Mouse (Mus musculus) ZHBTc4 (cell line): Measurements from ENCODE around the gene Gnb2.
A peak's percentile ranks its signal among the peaks of the same experiment; 100 is the strongest.

Experiments used
- DNase-seq: peaks from one replicate; pipeline ENCODE4 v3.0.0-alpha.2; 2011; ENCODE audit warnings: low read depth, low spot score

The Gnb2 gene

GRCm38 (mm10) chr5:137539291-137539801, 6.0 kb upstream of the Gnb2 start:
- DNase-seq = no peak

DNA sequence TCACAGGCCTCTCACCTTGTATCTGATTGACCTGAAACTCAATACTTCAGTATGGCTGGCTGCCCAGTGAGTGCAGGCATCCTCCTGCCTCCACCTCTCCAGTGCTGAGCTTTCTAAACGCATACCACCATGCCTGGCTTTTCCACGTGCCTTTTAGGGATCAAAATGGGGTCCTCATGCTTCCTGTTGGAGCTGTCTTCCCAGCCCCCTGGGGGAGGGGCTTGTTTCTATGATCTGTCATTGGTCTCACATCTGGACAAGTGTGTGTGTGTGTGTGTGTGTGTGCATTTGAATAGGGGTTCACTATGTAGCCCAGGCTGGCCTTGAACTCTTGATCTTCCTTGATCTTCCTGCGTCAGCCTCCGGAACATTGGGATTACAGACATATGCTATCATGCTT, 4.2 kb upstream of the Gnb2 start:
- no peak for DNase-seq

DNA sequence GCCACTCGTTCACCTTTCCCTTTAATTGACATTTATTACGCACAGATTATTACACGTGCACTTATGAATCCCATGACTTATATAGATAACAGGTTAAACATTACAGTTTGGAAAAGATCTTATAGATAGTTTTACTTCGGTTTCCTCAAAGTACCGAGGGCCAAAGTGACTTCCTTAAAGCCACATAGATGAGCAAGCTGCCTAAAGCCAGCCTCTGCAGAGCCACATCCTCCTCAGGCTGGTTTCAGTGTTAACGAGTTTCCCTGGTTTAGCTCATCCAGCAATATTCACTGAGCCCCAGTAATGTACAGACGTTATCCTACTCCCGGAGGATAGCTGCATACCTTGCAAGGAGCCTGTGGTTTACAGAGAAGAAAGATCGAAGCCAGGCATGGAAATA, 2.0 kb upstream of the Gnb2 start:
- no peak for DNase-seq

DNA sequence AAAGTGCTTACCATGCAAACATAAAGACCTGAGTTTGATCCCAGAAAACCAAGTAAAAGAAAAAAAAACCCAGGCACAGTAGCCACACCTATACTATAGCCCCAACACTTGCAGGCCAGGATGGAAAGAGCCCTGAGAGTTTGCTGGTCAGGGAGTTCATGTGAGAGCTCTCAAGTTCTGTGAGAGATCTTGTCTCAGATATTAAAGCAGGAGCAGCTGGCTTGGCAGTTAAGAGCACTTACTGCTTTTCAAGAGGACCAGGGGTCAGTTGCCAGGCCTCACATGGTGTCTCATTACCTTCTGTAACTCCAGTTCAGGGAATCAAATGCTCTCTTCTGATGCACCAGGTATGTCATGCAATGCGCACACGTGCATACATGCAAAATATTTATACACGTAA, 1.5 kb upstream of the Gnb2 start:
- no peak for DNase-seq

- DNase-seq = no peak
Observed at GRCm38 (mm10) chr5:137532808-137533116, 548 bp downstream of the Gnb2 start.

GRCm38 (mm10) chr5:137532131-137532807, 1.0 kb downstream of the Gnb2 start:
- no peak for DNase-seq

GRCm38 (mm10) chr5:137531414-137532130, 1.7 kb downstream of the Gnb2 start:
- DNase-seq = no peak

DNA sequence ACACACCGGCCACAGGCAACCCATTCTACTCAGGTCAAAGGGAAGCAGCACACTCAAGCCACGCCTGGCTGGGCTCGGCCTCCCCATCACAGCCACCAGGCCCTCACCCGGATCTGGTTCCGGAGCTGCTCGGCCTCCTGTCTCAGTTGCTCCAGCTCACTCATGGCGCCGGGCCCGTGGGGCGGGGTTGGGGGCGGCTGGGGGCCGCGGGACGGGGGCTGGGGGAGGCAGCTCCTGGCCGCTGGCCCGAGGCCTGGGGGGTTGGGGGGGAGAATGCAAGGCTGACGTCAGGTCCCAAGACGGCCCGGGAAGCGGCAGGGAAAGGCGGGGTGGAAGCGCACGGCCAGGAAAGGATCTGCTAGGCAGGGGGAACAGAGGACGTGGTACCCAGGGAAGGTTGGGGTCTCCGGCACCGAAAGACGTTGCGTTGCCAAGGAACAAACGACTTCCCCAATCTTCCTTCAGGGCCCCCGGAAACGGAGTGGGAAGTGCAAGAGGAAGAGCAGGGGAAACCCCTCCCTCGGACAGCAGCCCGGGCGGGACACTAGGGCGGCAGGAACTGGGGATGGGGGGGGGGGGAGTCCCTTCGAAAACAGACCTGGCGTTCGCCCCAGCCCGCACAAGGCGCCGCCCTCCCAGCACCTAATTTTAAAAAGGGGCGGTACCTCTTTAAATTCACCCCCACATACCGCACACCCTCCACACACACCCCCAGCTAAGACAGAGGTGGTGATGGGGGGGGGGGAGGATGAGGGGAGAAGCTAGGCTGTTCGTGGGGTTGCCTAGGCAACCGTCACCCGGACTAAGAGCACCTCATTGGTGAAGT, 2.5 kb downstream of the Gnb2 start:
- peak; percentile 61 for DNase-seq

GRCm38 (mm10) chr5:137530075-137530474, 3.2 kb downstream of the Gnb2 start:
- DNase-seq = no peak

DNA sequence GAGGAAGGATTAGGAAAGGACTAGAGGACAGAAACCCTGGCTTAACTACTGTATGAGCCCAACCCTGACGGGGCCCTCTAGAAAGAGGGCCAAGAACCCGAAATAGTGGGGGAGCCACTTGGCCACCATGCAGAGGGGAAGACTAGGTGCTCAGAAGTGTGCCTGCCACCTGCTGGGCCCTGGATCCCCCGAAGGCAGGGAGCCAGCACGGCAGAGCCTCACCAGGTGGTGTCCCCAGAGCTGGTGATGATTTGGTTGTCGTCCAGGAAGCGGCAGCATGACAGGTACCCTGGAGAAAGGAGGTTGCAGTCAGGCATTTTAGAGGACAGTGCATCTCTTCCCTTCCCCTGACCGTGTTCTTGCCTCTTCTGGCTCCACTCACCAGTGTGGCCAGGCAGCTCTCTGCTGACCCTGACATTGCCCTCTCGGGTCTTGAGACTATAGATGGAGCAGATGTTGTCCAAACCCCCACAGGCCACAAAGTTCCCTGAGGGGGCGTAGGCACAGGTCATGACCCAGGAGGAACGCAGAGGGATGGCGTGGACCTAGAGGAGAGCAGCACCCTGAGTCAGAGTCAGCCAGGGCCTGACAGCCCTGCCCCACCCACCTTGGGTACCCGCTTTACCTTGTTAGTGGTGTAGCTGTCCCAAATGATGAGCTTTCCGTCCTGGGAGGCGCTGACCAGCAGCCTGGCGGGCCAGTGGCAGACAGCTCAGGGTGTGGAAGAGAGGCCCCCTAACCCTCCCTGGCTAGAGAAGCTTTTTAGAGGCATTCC, 3.9 kb downstream of the Gnb2 start:
- no peak for DNase-seq

DNA sequence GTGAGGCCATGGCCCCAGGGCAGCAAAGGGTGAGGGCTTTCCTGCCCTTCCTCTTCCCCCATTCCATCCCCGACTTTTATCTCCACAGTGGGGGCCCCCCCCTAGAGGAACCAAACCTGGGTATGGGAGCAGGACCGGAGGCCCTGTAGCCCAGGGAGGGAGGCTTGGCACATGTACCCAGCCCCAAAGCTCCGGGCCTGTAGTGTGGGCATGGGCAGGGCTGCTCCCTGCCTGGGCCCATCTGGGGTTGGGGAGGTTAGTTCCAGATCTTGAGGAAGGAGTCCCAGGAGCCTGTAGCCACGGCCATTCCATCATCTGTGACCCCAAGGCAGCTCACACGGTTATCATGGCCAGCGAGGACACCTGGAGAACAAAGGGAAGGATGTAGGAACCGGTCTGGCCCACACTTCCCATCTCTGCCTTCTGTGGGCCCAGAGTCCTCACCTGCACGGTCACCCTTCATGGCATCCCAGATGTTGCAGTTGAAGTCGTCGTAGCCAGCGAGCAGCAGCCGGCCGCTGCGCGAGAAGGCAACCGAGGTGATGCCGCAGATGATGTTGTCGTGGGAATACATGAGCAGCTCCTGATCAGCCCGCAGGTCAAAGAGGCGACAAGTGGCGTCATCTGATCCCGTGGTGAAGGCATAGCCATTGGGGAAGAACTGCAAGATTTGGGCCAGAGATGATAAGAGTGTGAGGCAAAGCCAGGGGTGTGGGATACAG, 4.9 kb downstream of the Gnb2 start:
- DNase-seq = no peak

- DNase-seq = no peak
Observed at GRCm38 (mm10) chr5:137527413-137527812, 5.9 kb downstream of the Gnb2 start.

- DNase-seq = peak; percentile 51
Observed at GRCm38 (mm10) chr5:137526192-137526936, 6.9 kb downstream of the Gnb2 start.

DNA sequence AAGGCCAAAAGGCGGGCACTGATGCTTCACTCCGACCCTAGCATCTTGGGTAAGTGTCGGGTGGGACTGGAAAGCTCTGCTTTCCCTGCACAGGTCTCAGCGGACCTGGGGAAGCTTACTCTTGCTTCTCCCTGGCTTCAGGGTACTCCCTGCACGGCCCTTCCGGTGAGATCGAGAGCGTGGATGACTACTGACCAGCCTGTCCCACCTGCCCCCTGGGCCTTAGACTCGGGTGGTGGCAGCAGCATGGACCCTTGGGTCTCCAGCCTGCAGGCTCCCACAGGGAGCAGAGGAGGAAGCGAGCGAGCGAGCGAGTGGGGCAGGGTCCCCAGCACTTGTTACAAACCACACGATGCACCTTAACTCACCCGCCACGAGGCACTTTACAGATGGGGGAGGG, 7.8 kb downstream of the Gnb2 start:
- no peak for DNase-seq

GRCm38 (mm10) chr5:137524671-137525070, 8.6 kb downstream of the Gnb2 start:
- DNase-seq = no peak

- no peak for DNase-seq
Observed at GRCm38 (mm10) chr5:137524251-137524515, 9.1 kb downstream of the Gnb2 start.

GRCm38 (mm10) chr5:137523396-137524250, 9.7 kb downstream of the Gnb2 start:
- peak; percentile 60 for DNase-seq

DNA sequence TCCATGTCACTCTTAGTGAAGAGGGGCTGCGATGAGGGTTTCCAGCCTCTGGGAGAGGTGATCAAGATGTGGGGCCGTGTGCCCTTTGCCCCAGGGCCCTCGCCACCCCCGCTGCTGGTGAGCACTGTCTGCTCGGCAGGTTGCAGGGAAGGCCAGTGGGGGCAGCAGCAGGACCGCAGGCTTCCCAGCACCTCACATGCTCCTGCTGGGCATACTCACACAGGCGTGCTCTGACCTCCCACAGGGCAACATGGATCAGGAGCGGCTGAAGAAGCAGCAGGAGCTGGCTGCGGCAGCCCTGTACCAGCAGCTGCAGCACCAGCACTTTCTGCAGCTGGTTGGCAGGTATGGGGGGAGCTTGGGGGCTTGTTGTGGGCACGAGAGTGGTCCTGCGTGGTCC, 10.6 kb downstream of the Gnb2 start:
- no peak for DNase-seq

- DNase-seq = peak; percentile 67
Observed at GRCm38 (mm10) chr5:137521861-137522260, 11.4 kb downstream of the Gnb2 start.
